Mouse (Mus musculus) hindbrain, embryonic 16.5 days (tissue): ENCODE results near the gene Lrrc4c. TPM values are rescaled to one million over a fixed set of nuclear protein-coding genes. Genes with fewer than 3 reads are reported as not detected.

Experiments
- ATAC-seq: fragments of 200-750 bp; cut with Nextera tagmentation; 2 replicates; pipeline ENCODE4 v1.8.0; 2017; ENCODE audit warnings: moderate TSS enrichment, moderate library complexity
- H3K27ac ChIP-seq: fragments of 300-500 bp; sonication (generic); 2 replicates; pipeline ENCODE4 v1.5.1; 2014; ENCODE audit warnings: low read depth, mild to moderate bottlenecking, control low read depth, low read length, moderate library complexity
- H3K27me3 ChIP-seq: fragments of 300-500 bp; sonication (generic); replicated peaks from 2 replicates; pipeline ENCODE4 v1.6.1; 2014; ENCODE audit warnings: low read length; ENCODE audit not compliant: control insufficient read depth, insufficient read depth
- H3K36me3 ChIP-seq: fragments of 300-500 bp; sonication (generic); 2 replicates; pipeline ENCODE4 v1.6.1; 2014; ENCODE audit warnings: mild to moderate bottlenecking, low read length, moderate library complexity, mixed read lengths; ENCODE audit not compliant: control insufficient read depth, insufficient read depth
- H3K4me1 ChIP-seq: fragments of 300-500 bp; sonication (generic); 2 replicates; pipeline ENCODE4 v1.6.1; 2014; ENCODE audit warnings: low read depth, low read length; ENCODE audit not compliant: control insufficient read depth, insufficient read depth
- H3K4me2 ChIP-seq: fragments of 300-500 bp; sonication (generic); 2 replicates; pipeline ENCODE4 v1.6.1; 2014; ENCODE audit warnings: mild to moderate bottlenecking, low read length, control low read depth, moderate library complexity
- H3K4me3 ChIP-seq: fragments of 300-500 bp; sonication (generic); 2 replicates; pipeline ENCODE4 v1.5.1; 2014; ENCODE audit warnings: mild to moderate bottlenecking, low read length, control low read depth, moderate library complexity
- H3K9ac ChIP-seq: fragments of 300-500 bp; sonication (generic); 2 replicates; pipeline ENCODE4 v1.6.1; 2014; ENCODE audit warnings: low read depth, mild to moderate bottlenecking, control low read depth, low read length, moderate library complexity
- H3K9me3 ChIP-seq: fragments of 300-500 bp; sonication (generic); 2 replicates; pipeline ENCODE4 v1.6.1; 2014; ENCODE audit warnings: mild to moderate bottlenecking, low read length, moderate library complexity; ENCODE audit not compliant: control insufficient read depth
- WGBS: fragments of 180-500 bp; shearing (Covaris S2); extraction: QIAGEN DNeasy Blood & Tissue Kit; methylation state at CpG from one replicate; pipeline ENCODE4 v1.1.7; 2014; 5-methylcytosine and 5-hydroxymethylcytosine counted together
- polyA plus RNA-seq: library from polyadenylated mRNA; unstranded; fragments of >200 nt; fragmentation: Nextera tagmentation; extraction: Ambion mirVana; gene quantifications from 2 replicates; pipeline ENCODE4 v1.2.1, GENCODE M21; 2015

Gene Lrrc4c
- polyA plus RNA-seq, 1 experiment from 2014 or later, result 42.5 TPM

GRCm38 (mm10) chr2:96319649-96320048 is 1.7 kb downstream of the Lrrc4c start:
- no peaks in the 10 kb centered on the region for H3K36me3 ChIP-seq
- peak overlapping the region; percentile 66 for H3K9ac ChIP-seq
- H3K4me3 ChIP-seq, result peak overlapping the region; percentile 44
- no peaks in the 10 kb centered on the region for H3K27me3 ChIP-seq
- peak overlapping the region; percentile 66 for H3K4me2 ChIP-seq
- peak overlapping the region; percentile 63; the same call in 1 of the 2 replicates for H3K27ac ChIP-seq
- H3K4me1 ChIP-seq, result no peaks in the 10 kb centered on the region; the same call in none of the 2 replicates
- no peak for ATAC-seq
- no peaks in the 10 kb centered on the region for H3K9me3 ChIP-seq
- WGBS, result 27% methylated on average over 6 of the region's 6 CpGs

GRCm38 (mm10) chr2:96334652-96335051 is 16.7 kb downstream of the Lrrc4c start:
- no peaks in the 10 kb centered on the region for H3K27me3 ChIP-seq
- no peak overlapping the region for H3K4me3 ChIP-seq
- H3K36me3 ChIP-seq, result no peaks in the 10 kb centered on the region
- H3K27ac ChIP-seq, result no peak overlapping the region
- ATAC-seq, result no peak
- WGBS, result 37% methylated on average over 3 of the region's 3 CpGs
- peak overlapping the region; percentile 17; the same call in 1 of the 2 replicates for H3K4me2 ChIP-seq
- no peaks in the 10 kb centered on the region for H3K9me3 ChIP-seq
- no peaks in the 10 kb centered on the region for H3K4me1 ChIP-seq
- H3K9ac ChIP-seq, result no peak overlapping the region

- Histone ChIP-seq H3K36me3 (no peaks in the 10 kb centered on the region), H3K4me2 (no peak overlapping the region), H3K9ac (no peak overlapping the region), H3K27me3 (no peaks in the 10 kb centered on the region), H3K9me3 (no peaks in the 10 kb centered on the region), H3K27ac (no peak overlapping the region), H3K4me1 (no peaks in the 10 kb centered on the region), H3K4me3 (no peak overlapping the region)
- peak; percentile 48; the same call in 1 of the 2 replicates for ATAC-seq
- 71% methylated on average over 1 of the region's 1 CpGs for WGBS
Measured at GRCm38 (mm10) chr2:96337354-96337753, 19.4 kb downstream of the Lrrc4c start.

GRCm38 (mm10) chr2:96401186-96401811 is 83.3 kb downstream of the Lrrc4c start:
- Histone ChIP-seq H3K27me3 (no peaks in the 10 kb centered on the region), H3K9me3 (no peaks in the 10 kb centered on the region), H3K27ac (no peak overlapping the region), H3K4me1 (no peaks in the 10 kb centered on the region), H3K9ac (no peak overlapping the region), H3K4me3 (no peak overlapping the region), H3K36me3 (no peaks in the 10 kb centered on the region), H3K4me2 (no peak overlapping the region)
- WGBS, result 94% methylated on average over 1 of the region's 1 CpGs
- peak; percentile 83 for ATAC-seq

GRCm38 (mm10) chr2:96402514-96402913 is 84.5 kb downstream of the Lrrc4c start:
- no peaks in the 10 kb centered on the region for H3K4me1 ChIP-seq
- no peak overlapping the region for H3K27ac ChIP-seq
- H3K4me3 ChIP-seq, result no peak overlapping the region
- no peak for ATAC-seq
- no peaks in the 10 kb centered on the region for H3K27me3 ChIP-seq
- no peak overlapping the region for H3K9ac ChIP-seq
- no peaks in the 10 kb centered on the region for H3K9me3 ChIP-seq
- H3K36me3 ChIP-seq, result no peaks in the 10 kb centered on the region
- WGBS, result 63% methylated on average over 2 of the region's 2 CpGs
- no peak overlapping the region for H3K4me2 ChIP-seq

- Histone ChIP-seq H3K27me3 (no peaks in the 10 kb centered on the region), H3K4me2 (no peak overlapping the region), H3K9me3 (no peaks in the 10 kb centered on the region), H3K27ac (no peak overlapping the region), H3K4me3 (no peak overlapping the region), H3K4me1 (no peaks in the 10 kb centered on the region), H3K36me3 (no peaks in the 10 kb centered on the region), H3K9ac (no peak overlapping the region)
- WGBS, result 93% methylated on average over 8 of the region's 8 CpGs
- no peak for ATAC-seq
Measured at GRCm38 (mm10) chr2:96406856-96407255, 88.9 kb downstream of the Lrrc4c start.

GRCm38 (mm10) chr2:96411182-96411581 is 93.2 kb downstream of the Lrrc4c start:
- 98% methylated on average over 1 of the region's 1 CpGs for WGBS
- Histone ChIP-seq H3K4me2 (no peak overlapping the region), H3K9me3 (no peaks in the 10 kb centered on the region), H3K9ac (no peak overlapping the region), H3K4me1 (no peaks in the 10 kb centered on the region), H3K4me3 (no peak overlapping the region), H3K27me3 (no peaks in the 10 kb centered on the region), H3K27ac (no peak overlapping the region), H3K36me3 (no peaks in the 10 kb centered on the region)
- ATAC-seq, result no peak

- Histone ChIP-seq H3K4me1 (no peaks in the 10 kb centered on the region), H3K9me3 (no peaks in the 10 kb centered on the region), H3K27ac (no peak overlapping the region), H3K9ac (no peak overlapping the region), H3K36me3 (no peaks in the 10 kb centered on the region), H3K27me3 (no peaks in the 10 kb centered on the region), H3K4me3 (no peak overlapping the region), H3K4me2 (no peak overlapping the region)
- ATAC-seq, result no peak
Measured at GRCm38 (mm10) chr2:96461566-96461965, 143.6 kb downstream of the Lrrc4c start.

GRCm38 (mm10) chr2:96475674-96476073 is 157.7 kb downstream of the Lrrc4c start:
- Histone ChIP-seq H3K4me3 (no peak overlapping the region), H3K9ac (no peak overlapping the region), H3K4me1 (no peaks in the 10 kb centered on the region), H3K9me3 (no peaks in the 10 kb centered on the region), H3K4me2 (no peak overlapping the region; the same call in 1 of the 2 replicates), H3K27ac (no peak overlapping the region), H3K27me3 (no peaks in the 10 kb centered on the region), H3K36me3 (no peaks in the 10 kb centered on the region)
- ATAC-seq, result peak; percentile 91
- 39% methylated on average over 6 of the region's 6 CpGs for WGBS
